Comparison of ENCODE assay signal across 9 mouse cellular contexts in genomic region chr11:111537654-111538053, GRCm38 (mm10).
DNase-seq lines count a peak whose midpoint lies in the region; ATAC-seq and TF ChIP-seq lines count a peak whose summit lies in the region.
"Had no signal": no experiment of that assay in that cellular context is flagged by ENCODE, and none has a peak within 500 bp of the region (broad histone marks: within the 10 kb centered on the region; RNA-seq: fewer than 3 reads in every experiment).

No protein-coding gene starts in this region.

- no peak for TF ChIP-seq POLR2A in cerebellum, adult 2 months (IDR thresholded peaks at IDR 0.05; ENCODE audit: borderline replicate concordance, insufficient read depth, low read length)

- H3K9me3 ChIP-seq in neural tube, embryonic 15.5 days (replicated peaks): no peaks in the 10 kb centered on the region
- H3K9me3 ChIP-seq: neural tube, embryonic 13.5 days had no signal

- peaks cover 5% of the 10 kb centered on the region; the same call in 1 of the 2 replicates for H3K4me1 ChIP-seq in neural tube, embryonic 15.5 days
- H3K4me1 ChIP-seq in cerebellum, adult 2 months (ENCODE audit: control insufficient read depth, insufficient read depth, low read length): no peaks in the 10 kb centered on the region
- H3K4me1 ChIP-seq: neural tube, embryonic 13.5 days had no signal

- no peak for ATAC-seq in neural tube, embryonic 15.5 days (ENCODE audit: low FRiP score)
- peak; percentile 38; the same call in 1 of the 2 replicates for ATAC-seq in monocyte, adult 5-6 weeks (replicated peaks; ENCODE audit: insufficient number of reproducible peaks, low FRiP score, low TSS enrichment, poor library complexity, severe bottlenecking)

- peak; percentile 60 for DNase-seq in neural tube, embryonic 10.5 days (ENCODE audit: extremely low spot score, low spot score)
- DNase-seq in adipocyte (ENCODE audit: low spot score): peak; percentile 72
- peak; percentile 41 to 54 for DNase-seq in cerebellum, adult 2 months
- peak; percentile 58 for DNase-seq in gastrocnemius, postnatal 10 days
- DNase-seq in left cerebral cortex, adult 11 months (ENCODE audit: low spot score): peak; percentile 33
- no peak for DNase-seq in Muller cell, postnatal 12 days (ENCODE audit: inconsistent ontology term)

- H3K27ac ChIP-seq in neural tube, embryonic 15.5 days (replicated peaks): no peak overlapping the region
- H3K27ac ChIP-seq in cerebellum, adult 2 months (ENCODE audit: insufficient read depth, low read length): no peak overlapping the region
- H3K27ac ChIP-seq: neural tube, embryonic 13.5 days had no signal

- 18% methylated on average over 3 of the region's 3 CpGs for WGBS in neural tube, embryonic 15.5 days
- WGBS in cerebellum, adult 2 months: 16% methylated on average over 3 of the region's 3 CpGs

- H3K4me2 ChIP-seq in neural tube, embryonic 15.5 days: no peak overlapping the region
- H3K4me2 ChIP-seq: neural tube, embryonic 13.5 days had no signal

- H3K27me3 ChIP-seq in neural tube, embryonic 15.5 days (replicated peaks): 0 out of 2 replicates have a peak, but pooled peaks cover 9% of the 10 kb centered on the region
- no peaks in the 10 kb centered on the region for H3K27me3 ChIP-seq in cerebellum, adult 2 months (ENCODE audit: control insufficient read depth, insufficient read depth, low read length)

- TF ChIP-seq CTCF in cerebellum, adult 2 months (IDR thresholded peaks at IDR 0.05; ENCODE audit: borderline replicate concordance, insufficient read depth, low read depth, low read length): peak; percentile 47; the same call in 1 of the 2 replicates

- no peak overlapping the region for H3K4me3 ChIP-seq in neural tube, embryonic 15.5 days (replicated peaks)
- H3K4me3 ChIP-seq in cerebellum, adult 2 months (replicated peaks; ENCODE audit: insufficient read depth, low read depth, low read length): no peak overlapping the region
- H3K4me3 ChIP-seq: neural tube, embryonic 13.5 days had no signal

- H3K9ac ChIP-seq in neural tube, embryonic 15.5 days (replicated peaks): no peak overlapping the region
- H3K9ac ChIP-seq: neural tube, embryonic 13.5 days had no signal

- H3K36me3 ChIP-seq in neural tube, embryonic 15.5 days: no peaks in the 10 kb centered on the region
- H3K36me3 ChIP-seq: neural tube, embryonic 13.5 days had no signal
